ENCODE assay signal across 9 mouse cellular contexts in genomic region chr17:35051156-35052086, GRCm38 (mm10). TPM values are rescaled to one million over a fixed set of nuclear protein-coding genes. Genes with fewer than 3 reads are reported as not detected.
A peak's percentile ranks its signal among the peaks of the same experiment; 100 is the strongest.
DNase-seq lines count a peak whose midpoint lies in the region; ATAC-seq and TF ChIP-seq lines count a peak whose summit lies in the region.
"Had no signal": no experiment of that assay in that cellular context is flagged by ENCODE, and none has a peak within 500 bp of the region (broad histone marks: within the 10 kb centered on the region; RNA-seq: fewer than 3 reads in every experiment).

No protein-coding gene starts in this region.

- DNase-seq in CD4-positive helper T cell, adult 2 months (ENCODE audit: low read depth, low spot score): peak; percentile 87
- peak; percentile 50 to 63 for DNase-seq in adrenal gland, adult 18-20 months (ENCODE audit: low spot score in 2 of 2)
- peak; percentile 75 for DNase-seq in embryonic facial prominence, embryonic 11.5 days (ENCODE audit: low spot score)
- DNase-seq in lung, postnatal 4 days: peak; percentile 84 to 90
- DNase-seq in frontal cortex, postnatal 25 days (ENCODE audit: low spot score in 2 of 2): no peak

- peak overlapping the region; percentile 89 for H3K4me2 ChIP-seq in embryonic facial prominence, embryonic 11.5 days (ENCODE audit: low read depth, low read length)
- peak overlapping the region; percentile 85 for H3K4me2 ChIP-seq in heart, embryonic 11.5 days
- H3K4me2 ChIP-seq in kidney, embryonic 15.5 days: peak overlapping the region; percentile 88

- peak overlapping the region; percentile 97 for H3K27ac ChIP-seq in embryonic facial prominence, embryonic 11.5 days (replicated peaks; ENCODE audit: low read depth, low read length)
- H3K27ac ChIP-seq in heart, embryonic 11.5 days (ENCODE audit: low read depth, low read length): peak overlapping the region; percentile 99
- H3K27ac ChIP-seq in kidney, embryonic 15.5 days: peak overlapping the region; percentile 100
- peak overlapping the region; percentile 83 for H3K27ac ChIP-seq in small intestine, adult 2 months (ENCODE audit: insufficient read depth, low read depth, low read length)

- H3K36me3 ChIP-seq in embryonic facial prominence, embryonic 11.5 days (replicated peaks; ENCODE audit: control insufficient read depth, insufficient read depth, low read depth, low read length): peaks cover 8% of the 10 kb centered on the region
- H3K36me3 ChIP-seq in heart, embryonic 11.5 days (ENCODE audit: control insufficient read depth, insufficient read depth, low read length): peaks cover 27% of the 10 kb centered on the region
- H3K36me3 ChIP-seq in kidney, embryonic 15.5 days: peaks cover 42% of the 10 kb centered on the region
- peaks cover 39% of the 10 kb centered on the region for H3K36me3 ChIP-seq in small intestine, adult 2 months (ENCODE audit: control insufficient read depth, insufficient read depth, low read length)

- peaks cover 2% of the 10 kb centered on the region for H3K4me1 ChIP-seq in embryonic facial prominence, embryonic 11.5 days (ENCODE audit: control insufficient read depth, insufficient read depth, low read length)
- peaks cover 32% of the 10 kb centered on the region for H3K4me1 ChIP-seq in heart, embryonic 11.5 days (ENCODE audit: control insufficient read depth, insufficient read depth, low read length)
- peaks cover 59% of the 10 kb centered on the region for H3K4me1 ChIP-seq in kidney, embryonic 15.5 days
- peaks cover 22% of the 10 kb centered on the region for H3K4me1 ChIP-seq in small intestine, adult 2 months (ENCODE audit: control insufficient read depth, insufficient read depth, insufficient read length, low read length)

- peak overlapping the region; percentile 71 for H3K4me3 ChIP-seq in embryonic facial prominence, embryonic 11.5 days (ENCODE audit: low read depth, low read length)
- peak overlapping the region; percentile 92 for H3K4me3 ChIP-seq in heart, embryonic 11.5 days (ENCODE audit: low read depth, low read length)
- peak overlapping the region; percentile 66 for H3K4me3 ChIP-seq in kidney, embryonic 15.5 days (replicated peaks)
- H3K4me3 ChIP-seq in small intestine, adult 2 months (ENCODE audit: low read depth, low read length): peak overlapping the region; percentile 76

- H3K27me3 ChIP-seq in embryonic facial prominence, embryonic 11.5 days (ENCODE audit: control insufficient read depth, insufficient read depth, low read length): no peaks in the 10 kb centered on the region
- H3K27me3 ChIP-seq in heart, embryonic 11.5 days (ENCODE audit: control insufficient read depth, insufficient read depth, low read length): no peaks in the 10 kb centered on the region
- no peaks in the 10 kb centered on the region for H3K27me3 ChIP-seq in kidney, embryonic 15.5 days
- H3K27me3 ChIP-seq in small intestine, adult 2 months (ENCODE audit: control insufficient read depth, insufficient read depth, low read length): no peaks in the 10 kb centered on the region

- TF ChIP-seq CTCF in small intestine, adult 2 months (IDR thresholded peaks at IDR 0.05; ENCODE audit: extremely low read depth, insufficient read length, insufficient replicate concordance, low read depth, low read length): no peak

- ATAC-seq in embryonic facial prominence, embryonic 11.5 days (replicated peaks; ENCODE audit: insufficient number of reproducible peaks, low FRiP score, low TSS enrichment, low read depth): peak; percentile 27; the same call in 1 of the 2 replicates
- peak; percentile 72 for ATAC-seq in heart, embryonic 11.5 days (replicated peaks; ENCODE audit: insufficient number of reproducible peaks, low FRiP score, low TSS enrichment)
- peak; percentile 48 for ATAC-seq in kidney, embryonic 15.5 days (replicated peaks; ENCODE audit: low FRiP score)

- peak; percentile 59; the same call in 1 of the 2 replicates for TF ChIP-seq POLR2A in small intestine, adult 2 months (IDR thresholded peaks at IDR 0.05; ENCODE audit: low read depth, low read length)

- H3K9ac ChIP-seq in embryonic facial prominence, embryonic 11.5 days (replicated peaks; ENCODE audit: low read length): peak overlapping the region; percentile 93
- H3K9ac ChIP-seq in heart, embryonic 11.5 days (ENCODE audit: low read depth, low read length): peak overlapping the region; percentile 95
- peak overlapping the region; percentile 83 for H3K9ac ChIP-seq in kidney, embryonic 15.5 days

- H3K9me3 ChIP-seq in embryonic facial prominence, embryonic 11.5 days (replicated peaks; ENCODE audit: control insufficient read depth, low read length): no peaks in the 10 kb centered on the region
- no peaks in the 10 kb centered on the region for H3K9me3 ChIP-seq in heart, embryonic 11.5 days (replicated peaks; ENCODE audit: control insufficient read depth, low read length)
- no peaks in the 10 kb centered on the region for H3K9me3 ChIP-seq in kidney, embryonic 15.5 days (replicated peaks)

- WGBS in embryonic facial prominence, embryonic 11.5 days: 1% methylated on average over 21 of the region's 21 CpGs
- under 1% methylated on average over 21 of the region's 21 CpGs for WGBS in heart, embryonic 11.5 days (ENCODE audit: insufficient replicate concordance)
- WGBS in kidney, embryonic 15.5 days: under 1% methylated on average over 21 of the region's 21 CpGs
- 1% methylated on average over 21 of the region's 21 CpGs for WGBS in small intestine, adult 2 months

RNA-seq across cellular contexts. Expression of gene Clic1, which starts 1.7 kb away (rescaled TPM):
- 10 to 100 TPM; 71.9 to 92.9 TPM for total RNA-seq in adrenal gland, adult 18-20 months (2021)
- polyA plus RNA-seq in embryonic facial prominence, embryonic 11.5 days (2014; fragmentation: Nextera tagmentation; extraction: Ambion mirVana): 73.9 and 84.2 TPM in 2 replicates
- polyA plus RNA-seq in heart, embryonic 11.5 days (2014; fragmentation: Nextera tagmentation; extraction: Ambion mirVana): 86.4 and 228 TPM in 2 replicates
- polyA plus RNA-seq in kidney, embryonic 15.5 days (2015; fragmentation: Nextera tagmentation; extraction: Ambion mirVana): 300 and 320 TPM in 2 replicates
- 134 and 219 TPM in 2 replicates for polyA plus RNA-seq in small intestine, adult 2 months (2012; rRNA removed)

RNA-seq across cellular contexts. Expression of gene Msh5, which starts 4.9 kb away (rescaled TPM):
- 1 to 10 TPM; 1.1 to 1.3 TPM for total RNA-seq in adrenal gland, adult 18-20 months (2021)
- 3.0 and 3.2 TPM in 2 replicates for polyA plus RNA-seq in embryonic facial prominence, embryonic 11.5 days (2014; fragmentation: Nextera tagmentation; extraction: Ambion mirVana)
- polyA plus RNA-seq in heart, embryonic 11.5 days (2014; fragmentation: Nextera tagmentation; extraction: Ambion mirVana): 4.4 and 4.6 TPM in 2 replicates
- 5.2 and 5.4 TPM in 2 replicates for polyA plus RNA-seq in kidney, embryonic 15.5 days (2015; fragmentation: Nextera tagmentation; extraction: Ambion mirVana)
- 2.2 and 2.3 TPM in 2 replicates for polyA plus RNA-seq in small intestine, adult 2 months (2012; rRNA removed)

RNA-seq across cellular contexts. Expression of gene Ddah2, which starts 7.4 kb away (rescaled TPM):
- 10 to 100 TPM in 1 of 2 experiments, 1 to 10 TPM in 1; 9.1 to 17.0 TPM for total RNA-seq in adrenal gland, adult 18-20 months (2021)
- 543 and 586 TPM in 2 replicates for polyA plus RNA-seq in embryonic facial prominence, embryonic 11.5 days (2014; fragmentation: Nextera tagmentation; extraction: Ambion mirVana)
- polyA plus RNA-seq in heart, embryonic 11.5 days (2014; fragmentation: Nextera tagmentation; extraction: Ambion mirVana): 213 and 217 TPM in 2 replicates
- 324 and 356 TPM in 2 replicates for polyA plus RNA-seq in kidney, embryonic 15.5 days (2015; fragmentation: Nextera tagmentation; extraction: Ambion mirVana)
- polyA plus RNA-seq in small intestine, adult 2 months (2012; rRNA removed): 8.5 and 14.5 TPM in 2 replicates

RNA-seq across cellular contexts. Expression of gene Ly6g6c, which starts 13.8 kb away (rescaled TPM):
- total RNA-seq in adrenal gland, adult 18-20 months (2021): not detected
- polyA plus RNA-seq in embryonic facial prominence, embryonic 11.5 days (2014; fragmentation: Nextera tagmentation; extraction: Ambion mirVana): 0.33 TPM in 1 of 2 replicates, not detected in the other
- not detected in 2 replicates for polyA plus RNA-seq in heart, embryonic 11.5 days (2014; fragmentation: Nextera tagmentation; extraction: Ambion mirVana)
- polyA plus RNA-seq in kidney, embryonic 15.5 days (2015; fragmentation: Nextera tagmentation; extraction: Ambion mirVana): 1.6 TPM in 1 of 2 replicates, not detected in the other
- 9.3 and 9.9 TPM in 2 replicates for polyA plus RNA-seq in small intestine, adult 2 months (2012; rRNA removed)
- total RNA-seq: left cerebral cortex, postnatal 10 days had no signal

RNA-seq across cellular contexts. Expression of gene Mpig6b, which starts 14.6 kb away (rescaled TPM):
- under 1 TPM; 0.13 to 0.22 TPM for total RNA-seq in adrenal gland, adult 18-20 months (2021)
- 0.74 and 1.2 TPM in 2 replicates for polyA plus RNA-seq in embryonic facial prominence, embryonic 11.5 days (2014; fragmentation: Nextera tagmentation; extraction: Ambion mirVana)
- polyA plus RNA-seq in heart, embryonic 11.5 days (2014; fragmentation: Nextera tagmentation; extraction: Ambion mirVana): 1.4 and 1.8 TPM in 2 replicates
- 0.41 and 0.52 TPM in 2 replicates for polyA plus RNA-seq in kidney, embryonic 15.5 days (2015; fragmentation: Nextera tagmentation; extraction: Ambion mirVana)
- polyA plus RNA-seq in small intestine, adult 2 months (2012; rRNA removed): 0.28 and 0.39 TPM in 2 replicates
- total RNA-seq: left cerebral cortex, postnatal 10 days had no signal

Comparison
In these comparisons a context has a peak if more than half of its experiments do, and no peak if none do; other contexts are left out.
1. DNase-seq: peak in CD4-positive helper T cell, adult 2 months (single experiment), adrenal gland, adult 18-20 months (2 of 2), embryonic facial prominence, embryonic 11.5 days (single experiment) and lung, postnatal 4 days (2 of 2); none in frontal cortex, postnatal 25 days (0 of 2).
2. RNA of gene Ddah2, which starts 7.4 kb away (polyA plus RNA-seq): 543 to 586 TPM in embryonic facial prominence, embryonic 11.5 days, 324 to 356 TPM in kidney, embryonic 15.5 days and 213 to 217 TPM in heart, embryonic 11.5 days; 8.5 to 14.5 TPM in small intestine, adult 2 months; every median in the first group is over 10 times any median in the second.
3. Peak in every context shown above with its lines, with median percentiles within 50 percentile points of each other: ATAC-seq, H3K27ac ChIP-seq, H3K4me2 ChIP-seq, H3K4me3 ChIP-seq and H3K9ac ChIP-seq.